Mouse (Mus musculus): ENCODE measurements around the gene 4930535I16Rik. TPM values are rescaled to one million over a fixed set of nuclear protein-coding genes. Genes with fewer than 3 reads are reported as not detected.

4930535I16Rik gene
- polyA plus RNA-seq, 1 experiment from 2014 or later = not detected

DNA sequence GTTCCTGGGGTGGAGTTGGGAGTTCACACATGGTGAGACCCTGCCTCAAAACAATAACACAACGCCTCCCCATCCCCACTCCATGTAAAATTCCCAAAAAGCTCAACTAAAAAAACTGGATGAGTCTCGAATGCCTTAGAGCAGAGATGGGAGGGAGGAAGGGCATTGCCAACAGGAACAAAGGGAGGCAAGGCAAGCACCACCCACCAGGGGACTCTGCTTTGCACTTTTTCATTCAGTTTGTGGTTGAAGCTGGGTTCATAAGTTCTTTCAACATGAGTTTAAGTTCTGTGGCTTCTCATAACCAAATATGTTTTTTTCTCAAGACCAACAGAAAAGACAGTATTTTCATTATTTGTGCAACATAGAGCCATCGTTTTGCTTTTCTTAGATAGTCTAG is 14.4 kb downstream of the 4930535I16Rik start:
- Histone ChIP-seq H3K27me3 (no peaks in the 10 kb centered on the region), H3K36me3 (no peaks in the 10 kb centered on the region), H3K9me3 (replicated peaks) (no peaks in the 10 kb centered on the region), H3K4me1 (peaks cover 15% of the 10 kb centered on the region), H3K4me2 (replicated peaks) (no peak overlapping the region), H3K4me3 (no peak overlapping the region), H3K27ac (no peak overlapping the region), H3K9ac (no peak overlapping the region)
- 74% methylated on average over 3 of the region's 3 CpGs for WGBS
- no peak for ATAC-seq (ENCODE audit: low FRiP score)

DNA sequence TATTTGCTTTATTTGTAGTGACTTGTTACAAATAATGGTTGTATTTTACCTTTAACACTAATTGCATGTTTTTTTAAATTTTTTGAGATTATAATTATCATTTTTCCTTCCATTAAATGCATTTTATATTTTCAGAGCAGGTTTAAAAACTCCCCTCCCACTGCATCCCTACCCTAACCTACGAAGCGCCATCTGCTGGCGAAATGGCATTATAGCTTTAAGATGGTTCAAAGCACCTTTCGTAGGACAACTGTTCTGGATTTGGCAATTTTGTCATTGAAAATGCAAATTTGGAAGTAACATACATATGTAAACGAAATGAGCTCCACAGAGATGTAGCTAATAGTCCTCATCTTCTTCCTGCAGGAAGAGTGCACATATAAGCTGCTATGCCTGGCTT is 19.1 kb downstream of the 4930535I16Rik start:
- no peak for ATAC-seq (ENCODE audit: low FRiP score)
- H3K27ac ChIP-seq = no peak overlapping the region

DNA sequence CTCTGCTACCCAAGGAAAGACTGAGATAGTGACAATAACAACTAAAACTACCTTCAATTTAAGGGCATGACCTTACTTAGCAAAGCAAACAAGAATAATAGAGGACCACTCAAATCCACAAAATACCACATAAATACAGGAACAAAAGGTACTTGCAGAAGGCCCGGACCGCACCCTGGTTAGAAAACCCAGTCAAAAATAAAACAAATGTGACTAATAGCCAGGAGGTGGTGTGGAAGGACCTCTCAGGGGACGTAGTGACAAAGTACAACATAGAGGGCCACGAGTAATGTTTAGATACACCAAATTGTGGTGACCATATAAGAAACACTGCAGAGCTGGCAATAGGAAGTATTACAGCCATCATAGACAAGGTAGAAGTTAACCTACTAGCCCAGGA is 23.5 kb downstream of the 4930535I16Rik start:
- Histone ChIP-seq H3K36me3 (no peaks in the 10 kb centered on the region), H3K4me2 (replicated peaks) (no peak overlapping the region), H3K27ac (no peak overlapping the region), H3K9me3 (replicated peaks) (no peaks in the 10 kb centered on the region), H3K4me3 (no peak overlapping the region), H3K27me3 (no peaks in the 10 kb centered on the region), H3K4me1 (no peaks in the 10 kb centered on the region), H3K9ac (no peak overlapping the region)
- ATAC-seq (ENCODE audit: low FRiP score) = no peak
- 87% methylated on average over 4 of the region's 4 CpGs for WGBS

More for the DNA sequence above, 19.1 kb downstream of the 4930535I16Rik start:
- Histone ChIP-seq H3K4me1 (no peaks in the 10 kb centered on the region), H3K36me3 (no peaks in the 10 kb centered on the region), H3K9me3 (replicated peaks) (no peaks in the 10 kb centered on the region), H3K27me3 (no peaks in the 10 kb centered on the region), H3K4me3 (no peak overlapping the region), H3K9ac (no peak overlapping the region), H3K4me2 (replicated peaks) (no peak overlapping the region)
- 12% methylated on average over 5 of the region's 5 CpGs for WGBS

- Histone ChIP-seq H3K4me2 (replicated peaks) (no peak overlapping the region), H3K9me3 (replicated peaks) (no peaks in the 10 kb centered on the region), H3K36me3 (no peaks in the 10 kb centered on the region), H3K27me3 (no peaks in the 10 kb centered on the region), H3K4me3 (no peak overlapping the region), H3K27ac (no peak overlapping the region), H3K9ac (no peak overlapping the region), H3K4me1 (no peaks in the 10 kb centered on the region)
- WGBS = 92% methylated on average over 5 of the region's 5 CpGs
- no peak for ATAC-seq (ENCODE audit: low FRiP score)
Measured at GRCm38 (mm10) chr4:123893726-123894125, 24.1 kb downstream of the 4930535I16Rik start.

Other genes with a start within 250 kb of the 4930535I16Rik start
- gene Macf1, start 233.7 kb downstream of the 4930535I16Rik start, polyA plus RNA-seq (2016; fragmentation: Nextera tagmentation; extraction: Ambion mirVana) = 75.1 and 80.2 TPM in 2 replicates
- 324 and 347 TPM in 2 replicates for gene Ndufs5, start 199.8 kb downstream of the 4930535I16Rik start, polyA plus RNA-seq (2016; fragmentation: Nextera tagmentation; extraction: Ambion mirVana)
- gene Akirin1, start 167.7 kb downstream of the 4930535I16Rik start, polyA plus RNA-seq (2016; fragmentation: Nextera tagmentation; extraction: Ambion mirVana) = 94.3 and 99.3 TPM in 2 replicates
- 0.40 and 0.77 TPM in 2 replicates for gene Rhbdl2, start 130.1 kb downstream of the 4930535I16Rik start, polyA plus RNA-seq (2016; fragmentation: Nextera tagmentation; extraction: Ambion mirVana)
- 0.18 TPM in 1 of 2 replicates, not detected in the other for gene 4933427I04Rik, start 58.3 kb downstream of the 4930535I16Rik start, polyA plus RNA-seq (2016; fragmentation: Nextera tagmentation; extraction: Ambion mirVana)
- gene Mycbp, start 13.2 kb downstream of the 4930535I16Rik start, polyA plus RNA-seq (2016; fragmentation: Nextera tagmentation; extraction: Ambion mirVana) = 48.9 and 56.1 TPM in 2 replicates
- 63.3 and 69.0 TPM in 2 replicates for gene Rragc, start 576 bp downstream of the 4930535I16Rik start, polyA plus RNA-seq (2016; fragmentation: Nextera tagmentation; extraction: Ambion mirVana)